Mouse (Mus musculus) intestine, embryonic 14.5 days (tissue): ENCODE measurements at regions not wholly inside any gene's neighbourhood (a gene's known extent, or its start where the extent isn't known, plus 50 kb on each side); places are given as distances from the start of the nearest gene placed in this dataset.

Experiments used
- ATAC-seq: fragments of 200-750 bp; cut with Nextera tagmentation; replicated peaks from 2 replicates; pipeline ENCODE4 v1.8.0; 2017; ENCODE audit warnings: low read depth, moderate number of reproducible peaks, moderate TSS enrichment, moderate library complexity; ENCODE audit not compliant: low FRiP score, low TSS enrichment
- DNase-seq: peaks from one replicate; pipeline ENCODE4 v3.0.0-alpha.2; 2018; ENCODE audit warnings: low spot score
- H3K27ac ChIP-seq: fragments of 300-500 bp; sonication (generic); 2 replicates; pipeline ENCODE4 v1.5.1; 2014; ENCODE audit warnings: low read depth, mild to moderate bottlenecking, control low read depth
- H3K27me3 ChIP-seq: fragments of 300-500 bp; sonication (generic); replicated peaks from 2 replicates; pipeline ENCODE4 v1.6.1; 2014; ENCODE audit warnings: low read length, control low read depth; ENCODE audit not compliant: control insufficient read depth, insufficient read depth
- H3K36me3 ChIP-seq: fragments of 300-500 bp; sonication (generic); 2 replicates; pipeline ENCODE4 v1.6.1; 2014; ENCODE audit warnings: low read length, control low read depth; ENCODE audit not compliant: control insufficient read depth, insufficient read depth
- H3K4me1 ChIP-seq: fragments of 300-500 bp; sonication (generic); replicated peaks from 2 replicates; pipeline ENCODE4 v1.6.1; 2014; ENCODE audit warnings: low read length, control low read depth, mixed read lengths; ENCODE audit not compliant: control insufficient read depth, insufficient read depth
- H3K4me2 ChIP-seq: fragments of 300-500 bp; sonication (generic); 2 replicates; pipeline ENCODE4 v1.6.1; 2014; ENCODE audit warnings: low read length
- H3K4me3 ChIP-seq: fragments of 300-500 bp; sonication (generic); 2 replicates; pipeline ENCODE4 v1.5.1; 2014; ENCODE audit warnings: low read depth, low read length, control low read depth, mixed read lengths
- H3K9ac ChIP-seq: fragments of 300-500 bp; sonication (generic); 2 replicates; pipeline ENCODE4 v1.6.1; 2014; ENCODE audit warnings: mild to moderate bottlenecking, low read length
- H3K9me3 ChIP-seq: fragments of 300-500 bp; sonication (generic); 2 replicates; pipeline ENCODE4 v1.6.1; 2016; ENCODE audit warnings: low read length, control low read depth; ENCODE audit not compliant: control insufficient read depth
- WGBS: fragments of 180-500 bp; shearing (Covaris S2); extraction: QIAGEN DNeasy Blood & Tissue Kit; methylation state at CpG from one replicate; pipeline ENCODE4 v1.1.7; 2014; 5-methylcytosine and 5-hydroxymethylcytosine counted together

DNA sequence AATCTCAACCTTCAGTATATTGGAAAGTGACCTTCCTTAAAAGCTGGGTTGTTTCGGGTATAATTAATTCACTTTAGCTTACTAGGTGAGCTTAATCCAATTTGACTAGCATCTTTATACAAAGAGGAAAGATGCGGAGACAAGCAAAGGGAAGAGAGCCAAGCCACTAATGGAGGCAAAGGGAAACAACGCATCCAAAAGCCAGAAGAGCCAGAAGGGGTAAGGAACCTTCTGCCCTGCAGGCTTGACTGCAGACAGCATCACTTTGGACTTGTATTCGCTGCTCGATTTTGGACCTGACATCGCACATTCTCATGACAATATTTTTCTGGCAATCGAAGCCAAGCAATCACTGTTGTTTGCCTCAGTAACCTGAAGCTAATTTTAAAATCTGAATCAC, 700.8 kb downstream of the Rps29 start:
- H3K9me3 ChIP-seq: peaks cover 5% of the 10 kb centered on the region; the same call in 1 of the 2 replicates
- WGBS: 88% methylated on average over 7 of the region's 7 CpGs
- H3K36me3 ChIP-seq: no peaks in the 10 kb centered on the region
- no peak overlapping the region for H3K4me3 ChIP-seq
- H3K4me1 ChIP-seq: peaks cover 4% of the 10 kb centered on the region; the same call in 1 of the 2 replicates
- ATAC-seq (no peak), DNase-seq (no peak)
- H3K27me3 ChIP-seq: no peaks in the 10 kb centered on the region
- H3K9ac ChIP-seq: no peak overlapping the region
- no peak overlapping the region for H3K27ac ChIP-seq
- H3K4me2 ChIP-seq: no peak overlapping the region

DNA sequence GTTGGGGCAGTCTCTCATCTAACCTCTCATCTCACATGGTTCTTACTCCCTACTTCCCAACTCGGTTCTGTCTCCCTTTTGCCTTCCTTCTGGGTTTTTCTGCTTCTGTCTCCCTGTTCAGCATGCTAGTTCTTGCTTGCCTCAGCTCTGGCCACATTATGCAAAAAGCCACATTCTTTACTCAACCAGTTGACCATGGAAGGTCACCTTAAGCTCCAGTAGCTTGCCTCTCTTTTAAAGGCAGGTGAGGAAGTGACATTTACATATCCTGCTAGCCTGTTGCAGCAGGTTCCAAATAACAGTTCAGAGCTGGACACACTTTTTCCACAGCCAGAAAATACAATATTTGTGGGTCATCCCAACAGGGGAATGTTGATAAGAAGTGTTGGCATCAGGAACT, 732.4 kb downstream of the Rps29 start:
- H3K4me2 ChIP-seq: no peak overlapping the region
- H3K27ac ChIP-seq: no peak overlapping the region
- no peaks in the 10 kb centered on the region for H3K36me3 ChIP-seq
- H3K9ac ChIP-seq: no peak overlapping the region
- H3K27me3 ChIP-seq: no peaks in the 10 kb centered on the region
- no peak overlapping the region for H3K4me3 ChIP-seq
- H3K4me1 ChIP-seq: no peaks in the 10 kb centered on the region
- DNase-seq (no peak), ATAC-seq (no peak)
- no peaks in the 10 kb centered on the region for H3K9me3 ChIP-seq
- WGBS: 96% methylated on average over 1 of the region's 1 CpGs

DNA sequence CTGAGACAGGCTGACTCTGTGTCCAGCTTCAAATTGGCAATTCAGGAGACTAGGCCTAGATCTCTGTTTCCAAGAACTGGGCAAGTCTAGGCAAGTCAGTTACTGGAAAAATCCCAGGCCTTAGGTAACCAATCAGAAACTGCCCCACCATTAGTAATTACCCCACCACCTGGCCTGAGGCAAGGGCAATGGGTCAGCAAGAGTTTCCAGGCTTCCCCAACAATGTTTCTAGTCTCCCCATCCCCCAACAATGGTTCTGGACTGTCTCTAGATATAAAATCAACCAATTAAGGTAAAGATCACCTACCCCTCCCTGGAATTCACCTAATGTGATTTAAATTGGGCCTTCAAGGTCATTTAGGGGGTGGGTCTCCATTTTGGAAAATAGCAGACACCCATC, 734.0 kb downstream of the Rps29 start:
- ATAC-seq (no peak), DNase-seq (no peak)
- Histone ChIP-seq H3K9ac (no peak overlapping the region), H3K27me3 (no peaks in the 10 kb centered on the region), H3K4me1 (no peaks in the 10 kb centered on the region), H3K9me3 (no peaks in the 10 kb centered on the region), H3K4me2 (no peak overlapping the region), H3K4me3 (no peak overlapping the region), H3K27ac (no peak overlapping the region), H3K36me3 (no peaks in the 10 kb centered on the region)
